8 mouse cellular contexts compared by ENCODE assay signal in genomic region chr11:121014896-121015300, GRCm38 (mm10). TPM values are rescaled to one million over a fixed set of nuclear protein-coding genes. Genes with fewer than 3 reads are reported as not detected.
A peak's percentile ranks its signal among the peaks of the same experiment; 100 is the strongest.
DNase-seq lines count a peak whose midpoint lies in the region; ATAC-seq and TF ChIP-seq lines count a peak whose summit lies in the region.

No protein-coding gene starts in this region.

- no peak overlapping the region for H3K9ac ChIP-seq in hindbrain, postnatal 0 days (replicated peaks; ENCODE audit: low read length)
- H3K9ac ChIP-seq in liver, embryonic 13.5 days: no peak overlapping the region
- 0 out of 2 replicates have a peak overlapping the region, but pooled peaks have one; percentile 4 for H3K9ac ChIP-seq in neural tube, embryonic 15.5 days (replicated peaks)

- no peak overlapping the region for H3K4me3 ChIP-seq in hindbrain, postnatal 0 days (ENCODE audit: low read length)
- H3K4me3 ChIP-seq in liver, embryonic 13.5 days (replicated peaks): no peak overlapping the region
- 0 out of 2 replicates have a peak overlapping the region, but pooled peaks have one; percentile 11 for H3K4me3 ChIP-seq in neural tube, embryonic 15.5 days (replicated peaks)
- no peak overlapping the region for H3K4me3 ChIP-seq in thymus, adult 2 months (ENCODE audit: control insufficient read depth, insufficient read depth, low read length)

- peak; percentile 32 for TF ChIP-seq CTCF in hindbrain, postnatal 0 days (IDR thresholded peaks at IDR 0.05; ENCODE audit: low read depth)
- no peak for TF ChIP-seq CTCF in thymus, adult 2 months (IDR thresholded peaks at IDR 0.05; ENCODE audit: borderline replicate concordance, control insufficient read depth, extremely low read depth, insufficient read depth, low read length, poor library complexity)

- peak; percentile 76 for ATAC-seq in cerebellum, adult (ENCODE audit: insufficient number of reproducible peaks, low FRiP score, low TSS enrichment)
- no peak for ATAC-seq in hindbrain, postnatal 0 days
- no peak for ATAC-seq in liver, embryonic 13.5 days (ENCODE audit: low read depth)
- ATAC-seq in neural tube, embryonic 15.5 days (ENCODE audit: low FRiP score): no peak

- no peaks in the 10 kb centered on the region for H3K27me3 ChIP-seq in hindbrain, postnatal 0 days (ENCODE audit: insufficient read depth, low read length)
- peaks cover 6% of the 10 kb centered on the region; the same call in 1 of the 2 replicates for H3K27me3 ChIP-seq in liver, embryonic 13.5 days
- no peaks in the 10 kb centered on the region for H3K27me3 ChIP-seq in neural tube, embryonic 15.5 days (replicated peaks)
- H3K27me3 ChIP-seq in thymus, adult 2 months (ENCODE audit: control insufficient read depth, insufficient read depth, low read length): no peaks in the 10 kb centered on the region

- no peak for TF ChIP-seq POLR2A in thymus, adult 2 months (IDR thresholded peaks at IDR 0.05; ENCODE audit: control insufficient read depth, extremely low read depth, insufficient read depth, low read length, poor library complexity)

- no peak overlapping the region for H3K27ac ChIP-seq in hindbrain, postnatal 0 days
- H3K27ac ChIP-seq in liver, embryonic 13.5 days: no peak overlapping the region
- H3K27ac ChIP-seq in neural tube, embryonic 15.5 days (replicated peaks): no peak overlapping the region
- H3K27ac ChIP-seq in thymus, adult 2 months (ENCODE audit: control insufficient read depth, insufficient read depth, low read length): no peak overlapping the region

- 58% methylated on average over 19 of the region's 19 CpGs for WGBS in hindbrain, postnatal 0 days
- WGBS in liver, embryonic 13.5 days (ENCODE audit: insufficient replicate concordance): 40% methylated on average over 19 of the region's 19 CpGs
- 59% methylated on average over 19 of the region's 19 CpGs for WGBS in neural tube, embryonic 15.5 days
- WGBS in thymus, adult 2 months: 73% methylated on average over 19 of the region's 19 CpGs

- H3K4me2 ChIP-seq in hindbrain, postnatal 0 days (ENCODE audit: low read depth, low read length): peak overlapping the region; percentile 22
- H3K4me2 ChIP-seq in liver, embryonic 13.5 days: peak overlapping the region; percentile 25
- peak overlapping the region; percentile 41 for H3K4me2 ChIP-seq in neural tube, embryonic 15.5 days

- DNase-seq in MN1 (ENCODE audit: low spot score): peak; percentile 91
- peak; percentile 13 for DNase-seq in forelimb bud, embryonic 11.5 days (ENCODE audit: low read depth, low spot score)
- peak; percentile 52 for DNase-seq in hindbrain, postnatal 0 days (ENCODE audit: low spot score)
- DNase-seq in liver, embryonic 13.5 days: no peak
- no peak for DNase-seq in spleen, postnatal 36 days (ENCODE audit: low spot score in 2 of 2)
- DNase-seq in thymus, adult 2 months: no peak

- H3K4me1 ChIP-seq in hindbrain, postnatal 0 days (ENCODE audit: insufficient read depth, low read length): no peaks in the 10 kb centered on the region
- peaks cover 4% of the 10 kb centered on the region; the same call in 1 of the 2 replicates for H3K4me1 ChIP-seq in liver, embryonic 13.5 days (replicated peaks)
- no peaks in the 10 kb centered on the region for H3K4me1 ChIP-seq in neural tube, embryonic 15.5 days
- H3K4me1 ChIP-seq in thymus, adult 2 months (replicated peaks; ENCODE audit: control insufficient read depth, insufficient read depth, low read length): no peaks in the 10 kb centered on the region

- no peaks in the 10 kb centered on the region for H3K9me3 ChIP-seq in hindbrain, postnatal 0 days (ENCODE audit: low read length)
- H3K9me3 ChIP-seq in liver, embryonic 13.5 days (replicated peaks): no peaks in the 10 kb centered on the region
- H3K9me3 ChIP-seq in neural tube, embryonic 15.5 days (replicated peaks): no peaks in the 10 kb centered on the region

- H3K36me3 ChIP-seq in hindbrain, postnatal 0 days (ENCODE audit: insufficient read depth, low read length): no peaks in the 10 kb centered on the region
- H3K36me3 ChIP-seq in liver, embryonic 13.5 days: no peaks in the 10 kb centered on the region
- no peaks in the 10 kb centered on the region for H3K36me3 ChIP-seq in neural tube, embryonic 15.5 days
- H3K36me3 ChIP-seq in thymus, adult 2 months (ENCODE audit: control insufficient read depth, insufficient read depth, low read length): no peaks in the 10 kb centered on the region

RNA-seq across cellular contexts. Expression of gene Csnk1d, which starts 23.8 kb away (rescaled TPM):
- 95.2 and 100 TPM in 2 replicates for total RNA-seq in hindbrain, postnatal 0 days (2014; rRNA removed)
- 97.7 and 102 TPM in 2 replicates for polyA plus RNA-seq in hindbrain, postnatal 0 days (2015; fragmentation: Nextera tagmentation; extraction: Ambion mirVana)
- 36.8 and 46.3 TPM in 2 replicates for polyA plus RNA-seq in liver, embryonic 13.5 days (2015; fragmentation: Nextera tagmentation; extraction: Ambion mirVana)
- 126 and 130 TPM in 2 replicates for polyA plus RNA-seq in neural tube, embryonic 15.5 days (2015; fragmentation: Nextera tagmentation; extraction: Ambion mirVana)
- 98.2 and 106 TPM in 2 replicates for polyA plus RNA-seq in thymus, adult 2 months (2012; rRNA removed)

RNA-seq across cellular contexts. Expression of gene Cd7, which starts 24.3 kb away (rescaled TPM):
- total RNA-seq in hindbrain, postnatal 0 days (2014; rRNA removed): not detected in 2 replicates
- 0.24 TPM in 1 of 2 replicates, not detected in the other for polyA plus RNA-seq in hindbrain, postnatal 0 days (2015; fragmentation: Nextera tagmentation; extraction: Ambion mirVana)
- polyA plus RNA-seq in liver, embryonic 13.5 days (2015; fragmentation: Nextera tagmentation; extraction: Ambion mirVana): 0.39 and 0.53 TPM in 2 replicates
- 5.2 TPM in 1 of 2 replicates, not detected in the other for polyA plus RNA-seq in neural tube, embryonic 15.5 days (2015; fragmentation: Nextera tagmentation; extraction: Ambion mirVana)
- 39.2 and 55.2 TPM in 2 replicates for polyA plus RNA-seq in thymus, adult 2 months (2012; rRNA removed)

RNA-seq across cellular contexts. Expression of gene Sectm1b, which starts 48.5 kb away (rescaled TPM):
- total RNA-seq in hindbrain, postnatal 0 days (2014; rRNA removed): not detected in 2 replicates
- polyA plus RNA-seq in hindbrain, postnatal 0 days (2015; fragmentation: Nextera tagmentation; extraction: Ambion mirVana): not detected in 2 replicates
- polyA plus RNA-seq in liver, embryonic 13.5 days (2015; fragmentation: Nextera tagmentation; extraction: Ambion mirVana): 0.09 and 0.33 TPM in 2 replicates
- polyA plus RNA-seq in neural tube, embryonic 15.5 days (2015; fragmentation: Nextera tagmentation; extraction: Ambion mirVana): not detected in 2 replicates
- 0.97 and 1.2 TPM in 2 replicates for polyA plus RNA-seq in thymus, adult 2 months (2012; rRNA removed)

Comparison
In these comparisons a context has a peak if more than half of its experiments do, and no peak if none do; other contexts are left out.
1. DNase-seq: peak in MN1 (single experiment), forelimb bud, embryonic 11.5 days (single experiment) and hindbrain, postnatal 0 days (single experiment); none in liver, embryonic 13.5 days (single experiment), spleen, postnatal 36 days (0 of 2) and thymus, adult 2 months (single experiment).
2. Peak in every context shown above with its lines, with median percentiles within 50 percentile points of each other: H3K4me2 ChIP-seq.